Mouse (Mus musculus) neutrophil, adult 83 days (primary cell): ENCODE measurements around the gene Asprv1. TPM values are rescaled to one million over a fixed set of nuclear protein-coding genes. Genes with fewer than 3 reads are reported as not detected.

Experiments
- total RNA-seq, 2 experiments: library from RNA; stranded (reverse); gene quantifications; one replicate each; pipeline ENCODE4 v1.2.4; 2023

Gene Asprv1
- 10 to 100 TPM; 62.2 to 88.0 TPM for total RNA-seq

GRCm38 (mm10) chr6:86627946-86628345, at the start of gene Asprv1:
Gene Asprv1 (plus strand): TSS chr6:86628164.

GRCm38 (mm10) chr6:86668580-86669239, 40.7 kb downstream of the Asprv1 start, which contains the start of gene Mxd1:
Gene Mxd1 (minus strand): TSS chr6:86669161.

Other genes with a start within 250 kb of the Asprv1 start
- gene Pcyox1, start 231.0 kb upstream of the Asprv1 start, total RNA-seq, result 10 to 100 TPM; 49.8 to 51.3 TPM
- gene Tia1, start 223.9 kb upstream of the Asprv1 start, total RNA-seq, result 10 to 100 TPM; 42.8 to 44.3 TPM
- gene Gm44790, start 201.5 kb upstream of the Asprv1 start, total RNA-seq, result 1 to 10 TPM in 1 of 2 experiments, not detected in 1; 2.2 TPM
- 10 to 100 TPM; 16.7 to 20.5 TPM for gene C87436, start 189.8 kb upstream of the Asprv1 start, total RNA-seq
- 100 to 1,000 TPM; 170 to 191 TPM for gene Pcbp1, start 101.8 kb upstream of the Asprv1 start, total RNA-seq
- gene Mxd1, start 41.0 kb downstream of the Asprv1 start, total RNA-seq, result 100 to 1,000 TPM; 571 to 773 TPM
- gene Snrnp27, start 56.4 kb downstream of the Asprv1 start, total RNA-seq, result 10 to 100 TPM; 35.5 to 40.8 TPM
- gene Gmcl1, start 105.2 kb downstream of the Asprv1 start, total RNA-seq, result 10 to 100 TPM; 15.5 to 18.1 TPM
- 10 to 100 TPM; 16.6 to 19.6 TPM for gene Anxa4, start 165.4 kb downstream of the Asprv1 start, total RNA-seq
- gene Aak1, start 221.4 kb downstream of the Asprv1 start, total RNA-seq, result 10 to 100 TPM; 35.3 to 36.7 TPM